8 mouse cellular contexts compared by ENCODE assay signal in the genomic region with DNA sequence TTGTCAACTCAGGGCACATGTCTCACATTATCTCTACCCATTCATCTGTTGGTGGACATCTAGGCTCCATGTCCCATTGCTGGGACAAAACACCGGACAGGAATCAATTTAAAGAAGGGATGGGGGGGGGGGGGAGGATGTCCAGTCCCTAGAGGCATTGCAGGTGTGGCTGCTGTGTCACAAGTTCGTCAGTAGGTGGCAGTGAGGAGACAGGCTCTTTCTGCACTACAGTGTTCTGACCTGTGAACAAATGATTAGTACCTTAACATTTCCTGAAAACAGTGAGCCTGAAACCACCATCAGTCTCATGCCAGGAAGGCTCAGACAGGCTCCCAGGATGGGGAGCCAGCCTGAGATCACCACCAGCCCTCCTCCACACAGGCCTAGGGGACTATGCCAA. TPM values are rescaled to one million over a fixed set of nuclear protein-coding genes. Genes with fewer than 3 reads are reported as not detected.
DNase-seq lines count a peak whose midpoint lies in the region; ATAC-seq and TF ChIP-seq lines count a peak whose summit lies in the region.

No protein-coding gene starts in this region.

- no peak for TF ChIP-seq POLR2A in embryonic fibroblast, embryonic 13.5 days (IDR thresholded peaks at IDR 0.05; ENCODE audit: low read depth, low read length)

- peak; percentile 60 for TF ChIP-seq CTCF in lung, embryonic 14.5 days (IDR thresholded peaks at IDR 0.05; ENCODE audit: low read depth)
- peak; percentile 52; the same call in 1 of the 2 replicates for TF ChIP-seq CTCF in embryonic fibroblast, embryonic 13.5 days (IDR thresholded peaks at IDR 0.05; ENCODE audit: borderline replicate concordance, insufficient read depth, low read length)

- no peaks in the 10 kb centered on the region for H3K27me3 ChIP-seq in forebrain, embryonic 14.5 days (replicated peaks; ENCODE audit: control insufficient read depth, insufficient read depth, low read length)
- no peaks in the 10 kb centered on the region for H3K27me3 ChIP-seq in forebrain, embryonic 13.5 days
- H3K27me3 ChIP-seq in lung, embryonic 14.5 days (ENCODE audit: insufficient read depth, low read length) = no peaks in the 10 kb centered on the region

- ATAC-seq in forebrain, embryonic 14.5 days = 0 out of 2 replicates have a peak, but pooled peaks have one; percentile 18
- ATAC-seq in forebrain, embryonic 13.5 days = no peak
- no peak for ATAC-seq in lung, embryonic 14.5 days (ENCODE audit: insufficient read depth)
- ATAC-seq in monocyte, adult 5-6 weeks (replicated peaks; ENCODE audit: insufficient number of reproducible peaks, low FRiP score, low TSS enrichment, poor library complexity, severe bottlenecking) = no peak

- no peak overlapping the region for H3K27ac ChIP-seq in forebrain, embryonic 14.5 days (ENCODE audit: low read depth, low read length)
- H3K27ac ChIP-seq in forebrain, embryonic 13.5 days = no peak overlapping the region
- H3K27ac ChIP-seq in lung, embryonic 14.5 days (ENCODE audit: low read depth) = no peak overlapping the region
- no peak overlapping the region for H3K27ac ChIP-seq in embryonic fibroblast, embryonic 13.5 days (ENCODE audit: insufficient read depth, low read length)

- no peaks in the 10 kb centered on the region for H3K9me3 ChIP-seq in forebrain, embryonic 14.5 days (replicated peaks; ENCODE audit: control insufficient read depth, low read length)
- no peaks in the 10 kb centered on the region for H3K9me3 ChIP-seq in forebrain, embryonic 13.5 days (replicated peaks)
- H3K9me3 ChIP-seq in lung, embryonic 14.5 days (ENCODE audit: low read depth, low read length) = no peaks in the 10 kb centered on the region

- H3K36me3 ChIP-seq in forebrain, embryonic 14.5 days (ENCODE audit: control insufficient read depth, insufficient read depth, low read length) = no peaks in the 10 kb centered on the region
- H3K36me3 ChIP-seq in forebrain, embryonic 13.5 days (ENCODE audit: poor library complexity, severe bottlenecking) = no peaks in the 10 kb centered on the region
- H3K36me3 ChIP-seq in lung, embryonic 14.5 days (ENCODE audit: insufficient read depth) = no peaks in the 10 kb centered on the region

- H3K4me2 ChIP-seq in forebrain, embryonic 14.5 days (ENCODE audit: low read length) = no peak overlapping the region
- no peak overlapping the region for H3K4me2 ChIP-seq in forebrain, embryonic 13.5 days
- no peak overlapping the region for H3K4me2 ChIP-seq in lung, embryonic 14.5 days

- H3K4me1 ChIP-seq in forebrain, embryonic 14.5 days (ENCODE audit: control insufficient read depth, insufficient read depth, low read length) = no peaks in the 10 kb centered on the region
- H3K4me1 ChIP-seq in forebrain, embryonic 13.5 days = no peaks in the 10 kb centered on the region
- no peaks in the 10 kb centered on the region for H3K4me1 ChIP-seq in lung, embryonic 14.5 days (ENCODE audit: insufficient read depth)
- H3K4me1 ChIP-seq in embryonic fibroblast, embryonic 13.5 days (ENCODE audit: control insufficient read depth, insufficient read depth, low read length) = no peaks in the 10 kb centered on the region

- WGBS in forebrain, embryonic 14.5 days = 18% methylated on average over 2 of the region's 2 CpGs
- 7% methylated on average over 2 of the region's 2 CpGs for WGBS in forebrain, embryonic 13.5 days
- WGBS in lung, embryonic 14.5 days = 13% methylated on average over 2 of the region's 2 CpGs

- no peak overlapping the region for H3K9ac ChIP-seq in forebrain, embryonic 14.5 days (ENCODE audit: low read length)
- no peak overlapping the region for H3K9ac ChIP-seq in forebrain, embryonic 13.5 days
- H3K9ac ChIP-seq in lung, embryonic 14.5 days = no peak overlapping the region

- H3K4me3 ChIP-seq in forebrain, embryonic 14.5 days (ENCODE audit: low read depth, low read length) = no peak overlapping the region
- H3K4me3 ChIP-seq in forebrain, embryonic 13.5 days = no peak overlapping the region
- no peak overlapping the region for H3K4me3 ChIP-seq in lung, embryonic 14.5 days (ENCODE audit: low read depth, low read length)
- H3K4me3 ChIP-seq in embryonic fibroblast, embryonic 13.5 days (ENCODE audit: insufficient read depth, low read length) = no peak overlapping the region

- DNase-seq in forebrain, embryonic 14.5 days (ENCODE audit: low spot score) = peak; percentile 14
- peak; percentile 55 for DNase-seq in lung, embryonic 14.5 days
- no peak for DNase-seq in lung, postnatal 25 days (ENCODE audit: low spot score)
- DNase-seq in testis, postnatal 10 days (ENCODE audit: low spot score) = peak; percentile 38
- no peak for DNase-seq in left cerebral cortex, adult 8-10 months (ENCODE audit: low spot score in 2 of 2)

RNA-seq across cellular contexts. Expression of gene Arhgap22, which starts 6.8 kb away (rescaled TPM):
- polyA plus RNA-seq in forebrain, embryonic 14.5 days (2014; fragmentation: Nextera tagmentation; extraction: Ambion mirVana) = 0.72 and 2.9 TPM in 2 replicates
- 0.59 and 1.1 TPM in 2 replicates for polyA plus RNA-seq in forebrain, embryonic 13.5 days (2015; fragmentation: Nextera tagmentation; extraction: Ambion mirVana)
- 6.7 and 8.4 TPM in 2 replicates for polyA plus RNA-seq in lung, embryonic 14.5 days (2014; fragmentation: Nextera tagmentation; extraction: Ambion mirVana)
- 9.0 and 15.1 TPM in 2 replicates for polyA plus RNA-seq in embryonic fibroblast, embryonic 13.5 days (2011; ENCODE audit: insufficient read length, low read depth, missing spikeins)
- 1.6 TPM in 1 of 3 replicates, not detected in the others for total RNA-seq in monocyte, adult 5-6 weeks (2017)
- total RNA-seq in left cerebral cortex, adult 8-10 months (2022) = 10 to 100 TPM in 3 of 4 experiments, 1 to 10 TPM in 1; 9.7 to 16.7 (median 12.5) TPM

RNA-seq across cellular contexts. Expression of gene Wdfy4, which starts 21.7 kb away (rescaled TPM):
- polyA plus RNA-seq in forebrain, embryonic 14.5 days (2014; fragmentation: Nextera tagmentation; extraction: Ambion mirVana) = 0.09 and 0.11 TPM in 2 replicates
- 0.01 and 0.23 TPM in 2 replicates for polyA plus RNA-seq in forebrain, embryonic 13.5 days (2015; fragmentation: Nextera tagmentation; extraction: Ambion mirVana)
- 0.27 and 0.57 TPM in 2 replicates for polyA plus RNA-seq in lung, embryonic 14.5 days (2014; fragmentation: Nextera tagmentation; extraction: Ambion mirVana)
- polyA plus RNA-seq in embryonic fibroblast, embryonic 13.5 days (2011; ENCODE audit: insufficient read length, low read depth, missing spikeins) = 0.19 TPM in 1 of 2 replicates, not detected in the other
- 61.0 to 91.5 TPM (median 84.2 TPM) in 3 replicates for total RNA-seq in monocyte, adult 5-6 weeks (2017)
- 1 to 10 TPM; 1.7 to 6.6 (median 3.4) TPM for total RNA-seq in left cerebral cortex, adult 8-10 months (2022)

Comparison
In these comparisons a context has a peak if more than half of its experiments do, and no peak if none do; other contexts are left out.
1. DNase-seq: peak in forebrain, embryonic 14.5 days (single experiment), lung, embryonic 14.5 days (single experiment) and testis, postnatal 10 days (single experiment); none in lung, postnatal 25 days (single experiment) and left cerebral cortex, adult 8-10 months (0 of 2).